Mouse (Mus musculus) lung, postnatal 0 days (tissue): Measurements from ENCODE around the gene Pde3a. TPM values are rescaled to one million over a fixed set of nuclear protein-coding genes. Genes with fewer than 3 reads are reported as not detected.
A peak's percentile ranks its signal among the peaks of the same experiment; 100 is the strongest.

Experiments
- ATAC-seq: fragments of 200-750 bp; cut with Nextera tagmentation; 2 replicates; pipeline ENCODE4 v1.8.0; 2017; ENCODE audit warnings: moderate library complexity
- DNase-seq: peaks from one replicate; pipeline ENCODE4 v3.0.0-alpha.2; 2016; ENCODE audit warnings: low spot score
- H3K27ac ChIP-seq: fragments of 300-500 bp; sonication (generic); 2 replicates; pipeline ENCODE4 v1.5.1; 2014; ENCODE audit warnings: antibody characterized with exemption, mild to moderate bottlenecking, low read length, mixed read lengths
- H3K27me3 ChIP-seq: fragments of 300-500 bp; sonication (generic); replicated peaks from 2 replicates; pipeline ENCODE4 v1.6.1; 2014; ENCODE audit warnings: low read length, mixed read lengths; ENCODE audit not compliant: insufficient read depth
- H3K36me3 ChIP-seq: fragments of 300-500 bp; sonication (generic); 2 replicates; pipeline ENCODE4 v1.6.1; 2014; ENCODE audit warnings: low read length, mixed read lengths; ENCODE audit not compliant: insufficient read depth
- H3K4me1 ChIP-seq: fragments of 300-500 bp; sonication (generic); 2 replicates; pipeline ENCODE4 v1.6.1; 2014; ENCODE audit warnings: antibody characterized with exemption, low read depth, low read length, mixed read lengths; ENCODE audit not compliant: insufficient read depth
- H3K4me2 ChIP-seq: fragments of 300-500 bp; sonication (generic); replicated peaks from 2 replicates; pipeline ENCODE4 v1.6.1; 2014; ENCODE audit warnings: low read depth, mild to moderate bottlenecking, low read length, moderate library complexity, mixed read lengths
- H3K4me3 ChIP-seq: fragments of 300-500 bp; sonication (generic); 2 replicates; pipeline ENCODE4 v1.5.1; 2014; ENCODE audit warnings: low read depth, low read length
- H3K9ac ChIP-seq: fragments of 300-500 bp; sonication (generic); replicated peaks from 2 replicates; pipeline ENCODE4 v1.6.1; 2014; ENCODE audit warnings: low read depth, mild to moderate bottlenecking
- H3K9me3 ChIP-seq: fragments of 300-500 bp; sonication (generic); 2 replicates; pipeline ENCODE4 v1.6.1; 2016; ENCODE audit warnings: low read length, mixed read lengths
- CTCF ChIP-seq: IDR thresholded peaks from 2 replicates; pipeline ENCODE4 v1.5.1; 2016; ENCODE audit warnings: antibody characterized with exemption, mild to moderate bottlenecking
- EP300 ChIP-seq: IDR thresholded peaks from 2 replicates; pipeline ENCODE4 v1.6.1; 2016; ENCODE audit warnings: antibody characterized with exemption, mild to moderate bottlenecking, control low read depth
- WGBS: fragments of 180-500 bp; shearing (Covaris S2); extraction: QIAGEN DNeasy Blood & Tissue Kit; methylation state at CpG from one replicate; pipeline ENCODE4 v1.1.7; 2014; 5-methylcytosine and 5-hydroxymethylcytosine counted together
- polyA plus RNA-seq: library from polyadenylated mRNA; unstranded; fragments of >200 nt; fragmentation: Nextera tagmentation; extraction: Ambion mirVana; gene quantifications from 2 replicates; pipeline ENCODE4 v1.2.1, GENCODE M21; 2015

Gene Pde3a
- polyA plus RNA-seq, 1 experiment from 2014 or later: 12.1 TPM

DNA sequence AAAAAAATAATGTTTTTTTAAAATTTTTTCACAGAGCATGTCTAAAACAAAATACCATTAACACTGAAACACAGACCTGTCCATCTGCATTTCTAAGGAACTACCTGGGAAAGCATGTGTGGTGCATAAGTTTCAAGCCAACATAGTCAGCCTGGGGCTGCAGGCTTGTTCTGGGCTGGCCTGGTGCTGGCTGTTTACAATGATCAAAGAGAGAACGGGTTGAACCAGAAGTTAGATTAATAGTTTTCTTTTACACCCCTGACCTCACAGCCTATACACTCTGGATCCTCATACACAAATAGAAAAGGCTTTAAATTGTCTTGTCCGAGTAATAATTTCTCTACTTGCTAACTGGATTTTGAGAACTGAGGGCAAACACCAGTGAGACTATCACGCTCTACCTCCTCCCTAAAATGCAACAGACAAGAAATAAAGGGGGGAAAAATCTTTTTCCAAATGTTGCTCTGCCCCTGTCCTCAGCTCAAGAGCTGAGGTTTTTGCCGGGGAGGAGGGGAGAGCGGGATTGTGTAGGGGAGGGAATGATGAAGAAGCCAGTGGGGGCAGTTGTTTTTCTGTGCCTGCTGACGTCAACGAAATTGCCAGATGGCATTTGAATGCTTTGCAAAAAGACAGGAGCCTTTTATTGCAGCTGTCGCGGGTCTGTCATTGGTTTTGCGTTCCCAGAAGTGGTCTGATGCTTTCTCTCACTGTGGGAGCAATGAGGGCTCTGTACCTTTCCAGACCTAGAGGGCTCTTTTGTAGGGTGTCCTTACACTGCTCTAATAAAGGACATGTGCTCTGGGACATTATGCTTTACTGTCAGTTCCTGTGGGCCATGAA is 185.1 kb downstream of the Pde3a start:
- 25% methylated on average over 10 of the region's 10 CpGs for WGBS
- H3K27ac ChIP-seq: no peak overlapping the region
- ATAC-seq: peak; percentile 49
- H3K4me1 ChIP-seq: no peaks in the 10 kb centered on the region
- no peak overlapping the region for H3K9ac ChIP-seq
- H3K36me3 ChIP-seq: no peaks in the 10 kb centered on the region
- TF ChIP-seq EP300: no peak
- no peak for TF ChIP-seq CTCF
- H3K4me2 ChIP-seq: 0 out of 2 replicates have a peak overlapping the region, but pooled peaks have one; percentile 1
- peak; percentile 63 for DNase-seq
- no peaks in the 10 kb centered on the region for H3K9me3 ChIP-seq
- H3K4me3 ChIP-seq: no peak overlapping the region
- no peaks in the 10 kb centered on the region for H3K27me3 ChIP-seq

DNA sequence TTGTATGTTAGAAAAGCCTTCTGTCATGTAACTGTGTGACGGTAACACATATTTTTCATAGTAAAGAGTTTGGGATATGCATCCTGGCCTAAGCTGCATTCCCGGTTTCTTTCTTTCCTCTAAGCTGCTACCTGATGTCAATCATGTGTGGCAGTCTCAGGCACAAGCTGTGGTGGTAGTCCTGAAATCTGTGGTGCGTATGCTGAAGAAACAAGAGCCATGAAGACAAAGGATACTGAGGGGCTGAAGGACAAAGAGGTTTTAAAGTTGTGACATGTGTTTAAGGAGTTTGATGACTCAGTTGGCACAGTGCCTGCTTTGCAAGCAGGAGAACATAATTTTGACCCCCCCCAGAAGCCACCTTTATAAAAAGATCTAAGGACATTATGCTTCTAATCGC is 186.1 kb downstream of the Pde3a start:
- DNase-seq (no peak), ATAC-seq (no peak)
- H3K4me1 ChIP-seq: no peaks in the 10 kb centered on the region
- no peak overlapping the region for H3K9ac ChIP-seq
- TF ChIP-seq EP300 (no peak), CTCF (no peak)
- H3K27ac ChIP-seq: no peak overlapping the region
- WGBS: 46% methylated on average over 4 of the region's 4 CpGs
- no peaks in the 10 kb centered on the region for H3K36me3 ChIP-seq
- no peak overlapping the region for H3K4me3 ChIP-seq
- H3K9me3 ChIP-seq: no peaks in the 10 kb centered on the region
- H3K27me3 ChIP-seq: no peaks in the 10 kb centered on the region
- H3K4me2 ChIP-seq: no peak overlapping the region

DNA sequence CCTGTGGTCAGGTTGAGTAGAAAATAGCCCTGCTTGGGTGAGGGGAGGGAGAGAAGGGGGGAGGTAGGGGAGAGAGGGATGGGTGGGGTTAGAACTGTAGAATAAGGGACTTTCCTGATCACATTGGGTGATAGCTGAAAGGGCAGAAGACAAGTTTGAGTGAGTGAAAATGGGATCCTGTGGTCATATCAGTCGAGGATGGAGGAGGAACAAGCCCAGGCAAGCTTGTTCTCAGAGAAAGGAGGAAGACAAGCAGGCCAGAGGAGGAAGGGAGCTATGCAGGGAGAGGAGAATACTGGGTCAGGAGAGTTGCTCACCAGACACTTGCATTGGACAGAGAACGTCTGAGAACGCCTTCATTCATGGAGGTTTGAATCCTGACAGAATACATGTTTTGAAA is 190.9 kb downstream of the Pde3a start:
- H3K4me2 ChIP-seq: no peak overlapping the region
- TF ChIP-seq EP300 (no peak), CTCF (no peak)
- no peak for DNase-seq
- H3K36me3 ChIP-seq: no peaks in the 10 kb centered on the region
- H3K27me3 ChIP-seq: no peaks in the 10 kb centered on the region
- H3K9me3 ChIP-seq: no peaks in the 10 kb centered on the region
- no peak overlapping the region for H3K27ac ChIP-seq
- no peak overlapping the region for H3K4me3 ChIP-seq
- no peaks in the 10 kb centered on the region for H3K4me1 ChIP-seq
- no peak overlapping the region for H3K9ac ChIP-seq
- WGBS: 71% methylated on average over 3 of the region's 3 CpGs
- ATAC-seq: no peak

DNA sequence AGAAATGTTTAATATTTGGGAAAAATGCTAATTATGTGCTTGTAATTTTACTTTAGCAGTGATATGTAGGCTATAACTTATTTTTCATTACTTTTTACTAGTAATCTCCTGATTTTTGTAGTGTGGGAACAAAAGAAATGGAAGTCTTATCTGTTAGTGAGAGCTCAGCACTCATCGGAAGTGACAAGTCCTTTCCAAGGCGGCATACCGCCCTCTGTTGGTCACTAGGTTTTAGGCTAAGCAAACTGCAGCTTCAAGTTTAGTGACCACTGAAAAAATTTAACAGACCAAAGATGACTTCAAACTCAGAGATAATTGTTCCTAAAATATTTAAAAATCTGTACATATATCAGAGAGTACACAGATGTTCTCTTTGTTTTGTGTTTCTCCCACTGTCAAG is 198.5 kb downstream of the Pde3a start:
- ATAC-seq: no peak
- H3K4me1 ChIP-seq: no peaks in the 10 kb centered on the region
- H3K9ac ChIP-seq: no peak overlapping the region
- no peaks in the 10 kb centered on the region for H3K27me3 ChIP-seq
- 7% methylated on average over 3 of the region's 3 CpGs for WGBS
- no peak overlapping the region for H3K27ac ChIP-seq
- H3K4me3 ChIP-seq: no peak overlapping the region
- H3K9me3 ChIP-seq: no peaks in the 10 kb centered on the region
- peak; percentile 79 for DNase-seq
- TF ChIP-seq CTCF: peak; percentile 83
- TF ChIP-seq EP300: no peak
- no peak overlapping the region for H3K4me2 ChIP-seq
- H3K36me3 ChIP-seq: no peaks in the 10 kb centered on the region

DNA sequence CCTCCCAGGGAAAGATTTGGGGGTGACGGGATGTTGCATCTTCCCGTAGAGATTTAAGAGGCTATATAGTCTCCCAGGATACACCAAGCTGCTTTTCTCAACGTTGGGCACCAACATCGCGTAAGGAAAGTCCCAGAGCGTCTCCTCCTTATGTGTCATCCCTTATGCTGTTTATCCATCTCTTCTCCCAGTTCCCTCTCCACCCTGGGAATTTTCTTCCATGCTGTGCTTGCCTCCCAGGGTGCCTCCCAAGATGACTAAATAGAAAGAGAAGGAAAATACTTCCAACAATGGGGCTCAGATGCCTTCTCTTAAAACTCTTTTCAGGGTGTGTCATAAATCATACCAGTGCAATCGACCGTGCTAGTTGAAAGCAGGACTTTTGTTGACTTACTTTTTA is 199.8 kb downstream of the Pde3a start:
- H3K4me2 ChIP-seq: no peak overlapping the region
- no peaks in the 10 kb centered on the region for H3K9me3 ChIP-seq
- no peak overlapping the region for H3K27ac ChIP-seq
- 70% methylated on average over 8 of the region's 8 CpGs for WGBS
- no peak overlapping the region for H3K4me3 ChIP-seq
- H3K36me3 ChIP-seq: no peaks in the 10 kb centered on the region
- ATAC-seq (no peak), DNase-seq (no peak)
- no peaks in the 10 kb centered on the region for H3K4me1 ChIP-seq
- H3K27me3 ChIP-seq: no peaks in the 10 kb centered on the region
- TF ChIP-seq EP300: no peak
- H3K9ac ChIP-seq: no peak overlapping the region

DNA sequence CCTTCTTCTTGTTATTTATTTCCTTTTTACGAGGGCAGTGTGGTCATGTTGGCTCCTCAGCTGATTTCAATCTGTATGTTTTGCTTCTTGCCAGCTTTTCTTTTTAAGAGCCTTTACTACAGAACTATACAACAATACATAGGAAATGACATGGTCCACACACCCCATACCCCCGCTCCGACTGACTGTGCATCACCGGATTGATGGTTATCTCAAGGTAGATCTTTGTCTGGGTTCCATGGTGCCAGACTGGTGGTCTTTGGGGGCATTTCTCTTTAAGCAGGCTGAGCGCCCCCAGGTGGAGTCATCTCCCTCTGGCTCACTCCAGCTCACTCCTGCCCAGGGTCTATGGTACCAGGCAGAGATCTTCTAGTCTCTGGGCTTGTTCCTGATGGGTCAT is 206.3 kb downstream of the Pde3a start:
- peak; percentile 27 for DNase-seq
- Histone ChIP-seq H3K4me2 (no peak overlapping the region), H3K36me3 (no peaks in the 10 kb centered on the region), H3K9me3 (no peaks in the 10 kb centered on the region), H3K4me3 (no peak overlapping the region), H3K27me3 (no peaks in the 10 kb centered on the region), H3K27ac (no peak overlapping the region), H3K9ac (no peak overlapping the region), H3K4me1 (no peaks in the 10 kb centered on the region)
- TF ChIP-seq CTCF (no peak), EP300 (no peak)
- peak; percentile 44 for ATAC-seq
- 58% methylated on average over 5 of the region's 5 CpGs for WGBS
